Mouse (Mus musculus) cortical plate, adult 2 months (tissue): ENCODE measurements around the gene Tsga10.

Experiments
- CTCF ChIP-seq: fragments of 200-500 bp; IDR thresholded peaks from 2 replicates; pipeline ENCODE4 v1.5.1; 2011; ENCODE audit warnings: mild to moderate bottlenecking, control low read depth, low read length; ENCODE audit not compliant: insufficient read depth; ENCODE audit errors: extremely low read depth
- POLR2A ChIP-seq: fragments of 200-500 bp; IDR thresholded peaks from 2 replicates; pipeline ENCODE4 v1.6.1; 2011; ENCODE audit warnings: mild to moderate bottlenecking, low read length, control low read depth; ENCODE audit not compliant: insufficient read depth; ENCODE audit errors: extremely low read depth

DNA sequence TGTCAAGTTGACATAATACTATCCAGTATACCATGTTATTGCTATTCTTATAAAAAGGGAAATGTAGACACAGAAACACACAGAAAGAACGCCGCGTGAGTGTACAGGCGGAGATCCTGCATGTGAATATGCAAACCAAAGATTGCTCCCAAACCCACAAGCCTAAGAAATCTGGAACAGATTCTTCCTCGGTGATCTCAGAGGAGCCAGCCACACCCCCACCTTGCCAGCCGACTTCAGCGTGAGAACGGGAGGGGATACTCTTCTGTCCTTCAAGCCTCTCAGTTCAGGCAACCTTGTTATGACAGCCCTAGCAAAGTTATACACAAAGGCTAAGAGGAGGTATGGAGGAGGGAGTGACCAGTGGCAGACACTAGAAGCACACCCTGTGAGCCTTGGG lies 136.9 kb downstream of the Tsga10 start:
- TF ChIP-seq CTCF: no peak
- no peak for TF ChIP-seq POLR2A
